Mouse (Mus musculus): ENCODE data around the gene C1rb.
"Not testable (repeated sequence)": the region's sequence is repeated elsewhere in the genome, so short reads cannot be mapped to it uniquely, and the experiment has no call there.

The C1rb gene

DNA sequence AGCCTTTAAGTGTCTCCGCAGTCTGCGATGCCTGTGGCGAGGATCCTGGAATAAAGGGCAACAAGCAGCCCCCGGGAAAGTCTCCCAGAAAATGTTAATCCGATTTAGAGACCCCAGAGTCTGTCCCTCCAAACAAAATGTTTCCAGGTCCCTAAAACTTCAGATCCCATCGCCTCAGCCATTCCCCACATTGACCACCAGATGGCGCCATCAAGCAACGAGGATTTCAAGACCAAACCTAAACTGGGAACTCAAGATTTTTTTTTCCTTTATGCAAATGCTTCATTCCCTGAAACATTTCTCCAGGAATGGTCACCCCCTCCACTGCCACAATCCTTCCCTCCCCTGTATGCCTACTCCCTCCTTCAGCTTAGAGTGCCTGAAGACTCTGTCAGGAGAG, at the start of gene C1rb:
Gene C1rb (plus strand): TSS at position 269 of the 400 bp plus-strand sequence.
- peak; percentile 69 for DNase-seq (ENCODE audit: low read depth, low spot score)
- no peaks in the 10 kb centered on the region for H3K27me3 ChIP-seq (ENCODE audit: control insufficient read depth, insufficient read depth, low read length, poor library complexity, severe bottlenecking)
- no peaks in the 10 kb centered on the region for H3K36me3 ChIP-seq (ENCODE audit: control insufficient read depth, insufficient read depth, low read length, poor library complexity, severe bottlenecking)

- not testable (repeated sequence) for DNase-seq (ENCODE audit: low read depth, low spot score); H3K36me3 ChIP-seq (ENCODE audit: control insufficient read depth, insufficient read depth, low read length, poor library complexity, severe bottlenecking); H3K27me3 ChIP-seq (ENCODE audit: control insufficient read depth, insufficient read depth, low read length, poor library complexity, severe bottlenecking)
Measured at GRCm38 (mm10) chr6:124522082-124522481, 48.0 kb upstream of the C1rb start.

DNA sequence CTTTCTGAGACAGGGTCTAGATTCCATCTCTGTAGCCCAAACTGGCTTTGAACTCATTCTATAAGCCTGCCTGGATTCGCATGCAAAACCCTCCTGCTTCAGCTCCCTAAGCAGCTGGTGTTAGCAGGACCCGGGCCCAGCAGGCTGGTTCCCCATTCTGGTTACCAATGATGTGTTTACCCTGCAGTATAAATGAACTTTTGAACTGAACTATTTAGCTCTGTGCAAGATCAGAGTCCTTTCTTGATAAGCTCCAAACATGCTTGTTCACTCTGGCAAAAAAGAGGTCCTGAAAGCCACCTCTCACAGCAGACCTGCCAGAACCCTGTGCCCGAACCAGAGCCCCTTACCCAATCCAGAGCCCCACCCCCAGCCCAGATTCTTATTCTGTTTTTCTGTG, 42.2 kb upstream of the C1rb start:
- no peaks in the 10 kb centered on the region for H3K27me3 ChIP-seq (ENCODE audit: control insufficient read depth, insufficient read depth, low read length, poor library complexity, severe bottlenecking)
- H3K36me3 ChIP-seq (ENCODE audit: control insufficient read depth, insufficient read depth, low read length, poor library complexity, severe bottlenecking): no peaks in the 10 kb centered on the region
- DNase-seq (ENCODE audit: low read depth, low spot score): no peak

- no peak for DNase-seq (ENCODE audit: low read depth, low spot score)
- Histone ChIP-seq H3K36me3 (ENCODE audit: control insufficient read depth, insufficient read depth, low read length, poor library complexity, severe bottlenecking) (no peaks in the 10 kb centered on the region), H3K27me3 (ENCODE audit: control insufficient read depth, insufficient read depth, low read length, poor library complexity, severe bottlenecking) (no peaks in the 10 kb centered on the region)
Measured at GRCm38 (mm10) chr6:124531077-124531476, 39.0 kb upstream of the C1rb start.

- not testable (repeated sequence) for DNase-seq (ENCODE audit: low read depth, low spot score); H3K36me3 ChIP-seq (ENCODE audit: control insufficient read depth, insufficient read depth, low read length, poor library complexity, severe bottlenecking); H3K27me3 ChIP-seq (ENCODE audit: control insufficient read depth, insufficient read depth, low read length, poor library complexity, severe bottlenecking)
Measured at GRCm38 (mm10) chr6:124536125-124536829, 33.8 kb upstream of the C1rb start.

GRCm38 (mm10) chr6:124541176-124541575, 28.9 kb upstream of the C1rb start:
- not testable (repeated sequence) for H3K36me3 ChIP-seq (ENCODE audit: control insufficient read depth, insufficient read depth, low read length, poor library complexity, severe bottlenecking); DNase-seq (ENCODE audit: low read depth, low spot score); H3K27me3 ChIP-seq (ENCODE audit: control insufficient read depth, insufficient read depth, low read length, poor library complexity, severe bottlenecking)

- DNase-seq (ENCODE audit: low read depth, low spot score): peak; percentile 11
- H3K36me3 ChIP-seq (ENCODE audit: control insufficient read depth, insufficient read depth, low read length, poor library complexity, severe bottlenecking); H3K27me3 ChIP-seq (ENCODE audit: control insufficient read depth, insufficient read depth, low read length, poor library complexity, severe bottlenecking): not testable (repeated sequence)
Measured at GRCm38 (mm10) chr6:124542284-124542683, 27.8 kb upstream of the C1rb start, which contains the start of gene C1s1. Gene C1s1 (minus strand): TSS chr6:124542359.

DNA sequence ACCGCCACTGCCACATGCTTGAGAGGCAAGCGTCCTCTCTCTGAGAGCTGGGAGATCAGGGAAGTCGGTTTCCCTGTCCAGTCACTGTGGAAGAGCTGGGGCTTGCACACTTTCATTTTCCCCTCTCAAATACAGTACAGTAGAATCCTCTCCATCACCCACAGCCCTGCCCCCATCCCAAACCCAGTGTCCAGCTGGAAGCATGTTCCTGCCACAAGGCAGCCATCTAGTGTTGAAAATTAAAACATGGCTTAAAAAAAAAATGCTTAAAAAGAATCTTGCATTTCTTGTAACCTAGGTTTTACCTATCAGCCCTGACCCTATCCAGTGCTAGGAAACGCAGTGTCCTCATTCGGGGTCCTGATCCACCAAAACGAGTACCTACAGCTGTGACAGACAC, 25.6 kb upstream of the C1rb start:
- Histone ChIP-seq H3K27me3 (ENCODE audit: control insufficient read depth, insufficient read depth, low read length, poor library complexity, severe bottlenecking) (no peaks in the 10 kb centered on the region), H3K36me3 (ENCODE audit: control insufficient read depth, insufficient read depth, low read length, poor library complexity, severe bottlenecking) (no peaks in the 10 kb centered on the region)
- no peak for DNase-seq (ENCODE audit: low read depth, low spot score)

DNA sequence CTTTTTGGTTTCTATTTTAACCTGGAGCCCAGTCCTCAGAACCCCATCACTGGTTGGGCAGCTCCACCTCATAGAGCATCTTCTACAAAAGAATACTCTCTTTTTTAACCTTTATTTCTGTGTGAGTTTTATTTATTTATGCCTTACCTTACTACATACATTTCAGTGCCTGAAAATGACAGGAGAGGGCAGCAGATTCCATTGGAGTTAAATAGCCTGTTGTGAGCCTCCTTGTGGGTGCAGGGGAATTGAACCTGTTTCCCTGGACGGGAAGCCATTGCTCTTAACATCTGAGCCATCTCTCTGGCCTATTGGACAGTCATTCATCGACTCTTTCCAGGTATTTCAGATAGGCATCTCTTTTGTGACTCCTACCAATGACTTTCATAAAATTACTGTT, 24.7 kb upstream of the C1rb start:
- no peaks in the 10 kb centered on the region for H3K36me3 ChIP-seq (ENCODE audit: control insufficient read depth, insufficient read depth, low read length, poor library complexity, severe bottlenecking)
- no peak for DNase-seq (ENCODE audit: low read depth, low spot score)

GRCm38 (mm10) chr6:124547979-124548378, 22.1 kb upstream of the C1rb start:
- not testable (repeated sequence) for DNase-seq (ENCODE audit: low read depth, low spot score); H3K36me3 ChIP-seq (ENCODE audit: control insufficient read depth, insufficient read depth, low read length, poor library complexity, severe bottlenecking); H3K27me3 ChIP-seq (ENCODE audit: control insufficient read depth, insufficient read depth, low read length, poor library complexity, severe bottlenecking)

More for the DNA sequence above, 24.7 kb upstream of the C1rb start:
- no peaks in the 10 kb centered on the region for H3K27me3 ChIP-seq (ENCODE audit: control insufficient read depth, insufficient read depth, low read length, poor library complexity, severe bottlenecking)

GRCm38 (mm10) chr6:124549023-124549550, 21.0 kb upstream of the C1rb start:
- DNase-seq (ENCODE audit: low read depth, low spot score): no peak
- Histone ChIP-seq H3K27me3 (ENCODE audit: control insufficient read depth, insufficient read depth, low read length, poor library complexity, severe bottlenecking) (no peaks in the 10 kb centered on the region), H3K36me3 (ENCODE audit: control insufficient read depth, insufficient read depth, low read length, poor library complexity, severe bottlenecking) (no peaks in the 10 kb centered on the region)

DNA sequence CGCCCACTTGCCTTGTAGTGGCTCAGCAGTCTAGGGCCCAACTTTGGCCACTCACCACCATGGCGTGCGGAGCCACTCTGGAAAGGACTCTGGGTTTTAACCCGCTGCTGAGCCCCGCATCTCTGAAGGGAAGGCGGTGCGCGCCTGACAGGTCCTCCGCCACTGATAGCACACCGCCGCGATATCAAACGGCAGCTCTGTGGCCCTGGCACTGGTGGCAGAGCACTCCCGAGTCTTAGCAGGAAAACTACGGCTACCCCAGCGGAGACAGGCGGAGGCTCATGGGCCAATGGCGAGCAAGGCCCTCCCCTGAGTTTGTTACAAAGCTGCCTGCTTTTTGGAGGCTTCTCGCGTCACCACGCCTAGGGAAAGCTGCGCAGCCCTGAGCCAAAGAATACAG, 17.3 kb upstream of the C1rb start:
- H3K27me3 ChIP-seq (ENCODE audit: control insufficient read depth, insufficient read depth, low read length, poor library complexity, severe bottlenecking): no peaks in the 10 kb centered on the region
- no peak for DNase-seq (ENCODE audit: low read depth, low spot score)

DNA sequence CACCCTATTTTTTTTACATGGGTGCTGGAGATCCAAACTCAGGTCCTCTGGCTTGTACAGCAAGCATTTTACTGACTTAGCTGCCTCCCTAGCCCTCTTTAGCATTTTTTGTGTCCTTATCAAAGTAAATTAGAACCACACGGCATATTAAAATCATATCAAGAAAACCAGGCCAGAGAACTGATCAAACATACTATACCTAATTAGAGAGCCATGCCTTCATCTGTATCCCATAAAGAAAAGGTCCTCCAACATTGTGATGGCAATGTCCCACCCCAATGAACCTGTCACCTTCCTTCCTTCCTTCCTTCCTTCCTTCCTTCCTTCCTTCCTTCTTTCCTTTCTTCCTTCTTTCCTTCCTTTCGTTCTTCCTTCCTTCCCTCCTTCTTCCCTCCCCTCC, 14.1 kb upstream of the C1rb start:
- not testable (repeated sequence) for H3K27me3 ChIP-seq (ENCODE audit: control insufficient read depth, insufficient read depth, low read length, poor library complexity, severe bottlenecking); DNase-seq (ENCODE audit: low read depth, low spot score); H3K36me3 ChIP-seq (ENCODE audit: control insufficient read depth, insufficient read depth, low read length, poor library complexity, severe bottlenecking)

More for the DNA sequence above, 17.3 kb upstream of the C1rb start:
- no peaks in the 10 kb centered on the region for H3K36me3 ChIP-seq (ENCODE audit: control insufficient read depth, insufficient read depth, low read length, poor library complexity, severe bottlenecking)

- not testable (repeated sequence) for H3K36me3 ChIP-seq (ENCODE audit: control insufficient read depth, insufficient read depth, low read length, poor library complexity, severe bottlenecking); DNase-seq (ENCODE audit: low read depth, low spot score); H3K27me3 ChIP-seq (ENCODE audit: control insufficient read depth, insufficient read depth, low read length, poor library complexity, severe bottlenecking)
Measured at GRCm38 (mm10) chr6:124561156-124561555, 8.9 kb upstream of the C1rb start.

DNA sequence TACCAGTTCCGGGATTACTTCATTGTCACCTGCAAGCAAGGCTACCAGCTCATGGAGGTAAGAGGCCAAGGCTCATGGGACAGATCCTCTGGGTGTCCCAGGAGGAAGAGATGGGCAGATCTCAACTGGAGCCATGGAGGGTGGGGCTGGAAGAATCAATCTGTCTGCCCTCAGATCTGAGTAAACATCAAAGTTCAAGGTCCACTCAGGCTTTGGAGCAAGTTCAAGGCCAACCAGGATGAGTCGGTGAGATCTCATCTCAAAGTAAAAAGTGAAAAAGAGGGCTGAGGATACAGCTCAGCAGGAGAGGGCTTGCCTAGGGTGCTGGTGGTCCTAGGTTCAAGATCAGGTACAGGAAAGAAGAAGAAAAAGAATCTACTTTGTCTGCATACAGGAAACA, 8.5 kb upstream of the C1rb start:
- DNase-seq (ENCODE audit: low read depth, low spot score); H3K36me3 ChIP-seq (ENCODE audit: control insufficient read depth, insufficient read depth, low read length, poor library complexity, severe bottlenecking); H3K27me3 ChIP-seq (ENCODE audit: control insufficient read depth, insufficient read depth, low read length, poor library complexity, severe bottlenecking): not testable (repeated sequence)

Measured in splenic B cell, adult 2 months (primary cell).